Mouse (Mus musculus) v-Abl transformed pro-B cells (cell line): ENCODE data around the gene Gm45337.

ENCODE experiments used
- in situ Hi-C, 2 experiments: fragments of 400-800 bp; cut with MboI; formaldehyde crosslinking; loops; one replicate each; pipeline ENCODE4 v1.15.1; 2025; ENCODE audit not compliant: unreplicated experiment in 2 of 2

Gene Gm45337

GRCm38 (mm10) chr7:142119632-142120031, 24.8 kb downstream of the Gm45337 start:
- in situ Hi-C loops, result loop anchor here (25.0 kb wide), 1 partner anchor 357 kb away; no protein-coding TSS in a partner anchor

DNA sequence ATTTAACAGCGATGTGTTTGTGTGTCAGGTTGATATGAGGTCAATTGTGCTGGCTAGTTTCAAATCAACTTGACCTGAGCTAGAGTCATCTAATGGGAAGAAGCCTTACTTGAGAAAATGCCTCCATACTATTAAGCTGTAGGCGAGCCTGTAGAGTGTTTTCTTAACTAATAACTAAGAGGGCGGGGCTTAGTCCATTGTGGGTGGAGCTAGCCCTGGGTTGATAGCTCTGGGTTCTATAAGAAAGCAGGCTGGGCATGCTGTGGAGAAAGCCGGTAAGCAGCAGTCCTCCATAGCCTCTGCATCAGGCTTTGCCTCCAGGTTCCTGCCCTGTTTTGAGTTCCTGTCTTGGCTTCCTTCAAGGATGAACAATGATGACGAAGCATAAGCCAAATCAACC, 39.7 kb downstream of the Gm45337 start:
- in situ Hi-C loops, result loop anchor here (25.0 kb wide), 1 partner anchor 342 kb away; no protein-coding TSS in a partner anchor

- in situ Hi-C loops, result no loop called here
Measured at GRCm38 (mm10) chr7:142097776-142098175, 46.6 kb downstream of the Gm45337 start.

DNA sequence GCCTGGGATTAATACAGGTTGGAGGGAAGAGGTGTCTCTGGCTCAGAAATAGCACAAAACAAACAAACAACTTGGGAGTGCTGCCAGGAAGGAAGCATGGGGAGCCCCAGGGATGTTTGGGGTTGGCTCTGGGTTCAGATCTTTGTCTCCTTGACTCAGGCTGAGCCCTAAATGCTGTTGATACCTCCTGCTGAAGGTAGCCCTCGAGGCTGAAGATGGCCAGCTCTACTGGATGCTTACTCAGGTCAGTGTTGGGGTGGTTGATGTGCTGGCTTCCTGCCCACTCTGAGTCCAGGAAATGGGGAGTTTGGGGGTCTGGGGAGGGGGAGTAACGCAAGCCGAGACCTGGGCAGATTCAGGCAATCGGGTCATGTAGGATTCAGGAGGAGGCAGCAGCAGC, 47.7 kb downstream of the Gm45337 start:
- in situ Hi-C loops, result no loop called here

DNA sequence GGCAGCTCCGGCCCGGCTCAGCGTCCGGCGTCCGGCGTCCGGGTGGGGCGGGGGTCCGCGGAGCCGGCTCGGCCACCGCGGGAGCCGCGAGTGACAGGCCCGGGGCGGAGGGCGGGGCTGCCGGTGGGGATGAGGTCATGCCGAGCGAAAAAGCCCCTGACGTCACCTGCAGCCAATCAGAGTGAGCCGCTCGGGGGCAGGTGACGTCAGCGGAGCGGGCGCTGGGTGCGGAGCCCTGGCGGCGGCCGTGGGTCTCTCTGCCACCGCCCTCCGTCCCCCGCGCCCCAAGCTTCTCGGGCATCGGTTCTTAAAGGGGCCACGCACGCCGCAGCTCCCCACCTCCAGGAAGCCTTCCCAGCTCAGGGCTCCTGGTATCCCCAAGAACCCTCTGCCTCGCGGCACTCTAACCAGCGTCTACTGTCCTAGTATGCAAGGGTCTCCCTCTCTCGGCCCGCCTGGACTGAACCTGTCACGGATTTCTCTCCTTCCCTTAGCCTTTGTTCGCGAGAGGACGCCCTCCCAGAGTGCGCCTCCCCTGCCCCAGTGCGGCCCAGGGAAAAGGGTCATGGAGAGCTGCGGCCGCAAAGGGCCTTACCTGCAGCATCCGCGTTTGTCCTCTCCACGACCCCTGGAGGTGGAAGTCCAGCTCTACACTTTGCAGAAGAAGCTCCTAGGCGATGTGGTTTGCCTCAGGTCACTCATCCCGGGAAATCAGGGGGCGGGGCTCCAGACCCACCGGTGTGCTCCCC, 49.0 kb downstream of the Gm45337 start, which contains the start of gene Dusp8:
TSS of gene Dusp8 (minus strand) at position 661 of the 749 bp plus-strand sequence.
- in situ Hi-C loops, result no loop called here

GRCm38 (mm10) chr7:142094301-142095143, 49.9 kb downstream of the Gm45337 start:
- in situ Hi-C loops, result no loop called here

GRCm38 (mm10) chr7:142093696-142094240, 50.6 kb downstream of the Gm45337 start:
- in situ Hi-C loops, result no loop called here
